Mouse (Mus musculus): ENCODE measurements around the gene Trpm4.

GRCm38 (mm10) chr7:45332685-45333425 lies 725 bp downstream of the Trpm4 start:
- TF ChIP-seq POLR2A (IDR thresholded peaks at IDR 0.05; ENCODE audit: extremely low read depth, insufficient read depth, low read length) = no peak
- TF ChIP-seq CTCF (IDR thresholded peaks at IDR 0.05; ENCODE audit: low read depth, low read length) = no peak
